Comparison of ENCODE assay signal across 12 mouse cellular contexts in genomic region chr16:93535151-93535853, GRCm38 (mm10).
"Had no signal": no experiment of that assay in that cellular context is flagged by ENCODE, and none has a peak within 500 bp of the region (broad histone marks: within the 10 kb centered on the region; RNA-seq: fewer than 3 reads in every experiment).

No protein-coding gene starts in this region.

- DNase-seq: kidney, adult 8-10 months; kidney, postnatal 36 days; layer of hippocampus, adult 9-11 months; layer of hippocampus, postnatal 36 days; midbrain, embryonic 14.5 days; thymus, adult 18-20 months; thymus, postnatal 25 days had no signal

- H3K4me3 ChIP-seq: limb, embryonic 15.5 days; liver, embryonic 12.5 days; midbrain, embryonic 10.5 days; neural tube, embryonic 12.5 days had no signal

- H3K27me3 ChIP-seq: limb, embryonic 15.5 days; neural tube, embryonic 12.5 days had no signal

- H3K9me3 ChIP-seq: limb, embryonic 15.5 days; liver, embryonic 12.5 days; midbrain, embryonic 10.5 days; neural tube, embryonic 12.5 days had no signal

- H3K4me2 ChIP-seq: limb, embryonic 15.5 days; liver, embryonic 12.5 days; neural tube, embryonic 12.5 days had no signal

- H3K36me3 ChIP-seq: limb, embryonic 15.5 days; liver, embryonic 12.5 days; midbrain, embryonic 10.5 days; neural tube, embryonic 12.5 days had no signal

- H3K27ac ChIP-seq: kidney, postnatal 0 days; limb, embryonic 15.5 days; liver, embryonic 12.5 days; midbrain, embryonic 10.5 days; neural tube, embryonic 12.5 days had no signal

- H3K4me1 ChIP-seq: liver, embryonic 12.5 days; neural tube, embryonic 12.5 days had no signal

- H3K9ac ChIP-seq: limb, embryonic 15.5 days; liver, embryonic 12.5 days; neural tube, embryonic 12.5 days had no signal

- ATAC-seq: liver, embryonic 12.5 days had no signal
